Mouse (Mus musculus) T-cell, adult 2 months (primary cell): ENCODE data around the gene Pigv.

Experiments used
- DNase-seq: peaks from one replicate; pipeline ENCODE4 v3.0.0; 2022; ENCODE audit warnings: low spot score

Pigv gene

GRCm38 (mm10) chr4:133645680-133646079 lies 26.8 kb downstream of the Pigv start:
- DNase-seq, result no peak

- DNase-seq, result no peak
These were observed 27.3 kb downstream of the Pigv start for GRCm38 (mm10) chr4:133645195-133645594.

GRCm38 (mm10) chr4:133634043-133634410 lies 38.4 kb downstream of the Pigv start:
- no peak for DNase-seq

GRCm38 (mm10) chr4:133633332-133634042 lies 39.0 kb downstream of the Pigv start:
- DNase-seq, result peak; percentile 92

- DNase-seq, result peak; percentile 52
These were observed 39.7 kb downstream of the Pigv start for GRCm38 (mm10) chr4:133632483-133633327.

GRCm38 (mm10) chr4:133631769-133632411 lies 40.6 kb downstream of the Pigv start:
- DNase-seq, result peak; percentile 53

GRCm38 (mm10) chr4:133631071-133631768 lies 41.2 kb downstream of the Pigv start:
- no peak for DNase-seq

GRCm38 (mm10) chr4:133630326-133630920 lies 42.0 kb downstream of the Pigv start:
- DNase-seq, result no peak

GRCm38 (mm10) chr4:133629191-133629590 lies 43.3 kb downstream of the Pigv start:
- peak; percentile 71 for DNase-seq

GRCm38 (mm10) chr4:133628517-133628916 lies 43.9 kb downstream of the Pigv start:
- DNase-seq, result no peak

- no peak for DNase-seq
These were observed 45.4 kb downstream of the Pigv start for GRCm38 (mm10) chr4:133627039-133627438.

GRCm38 (mm10) chr4:133626621-133627020 lies 45.8 kb downstream of the Pigv start:
- DNase-seq, result no peak

- no peak for DNase-seq
These were observed 46.2 kb downstream of the Pigv start for GRCm38 (mm10) chr4:133626221-133626620.

- DNase-seq, result peak; percentile 85
These were observed 46.8 kb downstream of the Pigv start for GRCm38 (mm10) chr4:133625621-133626071.

- peak; percentile 63 for DNase-seq
These were observed 47.6 kb downstream of the Pigv start for GRCm38 (mm10) chr4:133624830-133625229.

GRCm38 (mm10) chr4:133622161-133622695 lies 50.2 kb downstream of the Pigv start:
- DNase-seq, result peak; percentile 93

- DNase-seq, result peak; percentile 82
These were observed 51.8 kb downstream of the Pigv start for GRCm38 (mm10) chr4:133620668-133621067.

GRCm38 (mm10) chr4:133619473-133620136 lies 52.8 kb downstream of the Pigv start:
- DNase-seq, result no peak

- DNase-seq, result no peak
These were observed 54.5 kb downstream of the Pigv start for GRCm38 (mm10) chr4:133617936-133618335.

GRCm38 (mm10) chr4:133615416-133615815 lies 57.0 kb downstream of the Pigv start:
- DNase-seq, result no peak

- DNase-seq, result no peak
These were observed 58.1 kb downstream of the Pigv start for GRCm38 (mm10) chr4:133614274-133614761.
